Mouse (Mus musculus) liver, embryonic 14.5 days (tissue): ENCODE data around the gene Olfr331. TPM values are rescaled to one million over a fixed set of nuclear protein-coding genes. Genes with fewer than 3 reads are reported as not detected.
"Not testable (repeated sequence)": the region's sequence is repeated elsewhere in the genome, so short reads cannot be mapped to it uniquely, and the experiment has no call there.

Source experiments
- ATAC-seq: fragments of 200-750 bp; cut with Nextera tagmentation; 2 replicates; pipeline ENCODE4 v1.8.0; 2017; ENCODE audit warnings: moderate number of reproducible peaks, mild to moderate bottlenecking, moderate library complexity; ENCODE audit not compliant: insufficient read depth
- DNase-seq, 3 experiments: peaks; one replicate each; pipeline ENCODE4 v3.0.0-alpha.2; 2012 to 2013; ENCODE audit warnings: low read depth in 3 of 3, low spot score in 3 of 3
- H3K27ac ChIP-seq: fragments of 300-500 bp; sonication (generic); 2 replicates; pipeline ENCODE4 v1.5.1; 2014; ENCODE audit warnings: moderate library complexity, mild to moderate bottlenecking, control low read depth, inconsistent platforms
- H3K27me3 ChIP-seq: fragments of 300-500 bp; sonication (generic); 2 replicates; pipeline ENCODE4 v1.6.1; 2014; ENCODE audit warnings: mild to moderate bottlenecking, low read length, moderate library complexity; ENCODE audit not compliant: control insufficient read depth, insufficient read depth
- H3K36me3 ChIP-seq: fragments of 300-500 bp; sonication (generic); replicated peaks from 2 replicates; pipeline ENCODE4 v1.6.1; 2014; ENCODE audit warnings: low read depth; ENCODE audit not compliant: control insufficient read depth, insufficient read depth
- H3K4me1 ChIP-seq, 2 experiments: fragments of 200-500 bp in 1 of 2; fragments of 300-500 bp in 1 of 2; sonication (generic) in 1 of 2; replicated peaks; 2 replicates each; pipeline ENCODE4 v1.6.1; 2012 to 2014; ENCODE audit warnings: antibody characterized with exemption in 1 of 2, inconsistent platforms in 1 of 2, low read length in 1 of 2; ENCODE audit not compliant: control insufficient read depth in 2 of 2, insufficient read depth in 2 of 2
- H3K4me2 ChIP-seq: fragments of 300-500 bp; sonication (generic); 2 replicates; pipeline ENCODE4 v1.6.1; 2014; ENCODE audit warnings: low read depth, mild to moderate bottlenecking, control low read depth, moderate library complexity
- H3K4me3 ChIP-seq, 2 experiments: fragments of 200-500 bp in 1 of 2; fragments of 300-500 bp in 1 of 2; sonication (generic) in 1 of 2; 2 replicates each; pipeline ENCODE4 v1.5.1; 2012 to 2014; ENCODE audit warnings: low read depth in 2 of 2, low read length in 2 of 2, mild to moderate bottlenecking in 2 of 2, control low read depth in 1 of 2, inconsistent platforms in 1 of 2, moderate library complexity in 1 of 2; ENCODE audit not compliant: insufficient read depth in 1 of 2
- H3K9ac ChIP-seq: fragments of 300-500 bp; sonication (generic); replicated peaks from 2 replicates; pipeline ENCODE4 v1.6.1; 2014; ENCODE audit warnings: mild to moderate bottlenecking, control low read depth, moderate library complexity
- H3K9me3 ChIP-seq: fragments of 300-500 bp; sonication (generic); 2 replicates; pipeline ENCODE4 v1.6.1; 2016; ENCODE audit warnings: low read length, mixed read lengths; ENCODE audit not compliant: control insufficient read depth
- CTCF ChIP-seq: IDR thresholded peaks from 2 replicates; pipeline ENCODE4 v1.5.1; 2016; ENCODE audit warnings: antibody characterized with exemption, low read depth, control low read depth
- EP300 ChIP-seq: IDR thresholded peaks from 2 replicates; pipeline ENCODE4 v1.6.1; 2016; ENCODE audit warnings: antibody characterized with exemption, low read depth
- WGBS: fragments of 180-500 bp; shearing (Covaris S2); extraction: QIAGEN DNeasy Blood & Tissue Kit; methylation state at CpG from one replicate; pipeline ENCODE4 v1.1.7; 2014; ENCODE audit not compliant: insufficient replicate concordance; 5-methylcytosine and 5-hydroxymethylcytosine counted together
- polyA plus RNA-seq, 2 experiments: library from polyadenylated mRNA; depleted of rRNA in 1 of 2; stranded (reverse) in 1 of 2; unstranded in 1 of 2; fragments of >200 nt; fragmentation: Nextera tagmentation in 1 of 2; extraction: Ambion mirVana in 1 of 2; gene quantifications; 2 replicates each; pipeline versions ENCODE4 v1.2.1 to v1.2.3; 2012 to 2014

Gene Olfr331
- polyA plus RNA-seq (2012; rRNA removed) (not detected in 2 replicates), polyA plus RNA-seq (2014; fragmentation: Nextera tagmentation; extraction: Ambion mirVana) (not detected in 2 replicates)

DNA sequence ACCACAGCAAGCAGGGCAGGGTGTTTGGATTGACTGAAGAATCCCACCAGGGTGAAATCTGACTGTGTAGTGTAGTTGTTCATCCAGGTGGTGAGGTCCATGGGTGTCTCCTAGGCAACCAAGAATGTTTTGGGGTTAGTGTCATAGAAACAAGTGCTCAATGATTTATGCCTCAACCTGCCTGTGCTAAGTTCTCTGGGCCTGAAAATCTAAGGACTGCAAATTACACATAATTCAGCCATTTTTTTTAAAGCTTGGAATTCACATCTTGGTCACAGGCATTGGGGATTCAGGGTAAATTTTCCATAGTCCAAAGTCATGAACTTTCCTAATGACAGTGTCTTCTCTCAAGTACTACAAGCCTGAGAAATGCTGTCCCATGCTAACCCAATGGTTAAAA, at the start of gene Olfr331:
Gene Olfr331 (minus strand): TSS at position 101 of the 400 bp plus-strand sequence.
- not testable (repeated sequence) for H3K4me2 ChIP-seq, H3K4me3 ChIP-seq, H3K9me3 ChIP-seq, H3K27me3 ChIP-seq, H3K27ac ChIP-seq, H3K36me3 ChIP-seq, H3K4me1 ChIP-seq, H3K9ac ChIP-seq, DNase-seq, ATAC-seq

DNA sequence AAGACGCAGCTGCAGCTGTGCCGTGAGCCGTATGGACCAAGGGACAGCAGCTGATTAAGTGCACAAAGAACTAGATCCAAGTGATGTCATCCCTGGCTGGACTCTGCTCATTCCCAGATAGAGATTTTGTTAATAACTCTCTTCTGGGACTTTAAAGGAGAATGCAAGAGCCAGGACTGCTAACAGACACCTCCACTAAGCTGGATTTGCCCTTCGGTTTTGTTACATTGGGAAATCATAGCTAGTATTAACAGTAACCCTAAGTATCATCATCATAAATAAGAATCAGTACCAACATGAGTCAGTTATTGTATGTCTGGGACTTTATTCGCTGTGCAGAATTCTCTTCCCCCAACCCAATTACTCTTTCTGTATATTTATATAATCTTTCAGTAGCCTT, 44.0 kb upstream of the Olfr331 start, which contains the start of gene Olfr329-ps:
Gene Olfr329-ps (minus strand): TSS at position 101 of the 400 bp plus-strand sequence.
- no peak within 1 kb of the TSS for H3K4me2 ChIP-seq
- no peak for TF ChIP-seq CTCF
- no peak for TF ChIP-seq EP300
- no peak for ATAC-seq
- no peaks in the 10 kb centered on the region for H3K27me3 ChIP-seq
- 63% methylated on average over 5 of the region's 5 CpGs for WGBS
- no peaks in the 10 kb centered on the region for H3K9me3 ChIP-seq
- H3K27ac ChIP-seq, result no peak within 1 kb of the TSS
- H3K9ac ChIP-seq, result no peak within 1 kb of the TSS
- no peak for DNase-seq
- H3K4me1 ChIP-seq, result no peaks in the 10 kb centered on the region
- no peaks in the 10 kb centered on the region for H3K36me3 ChIP-seq
- no peak within 1 kb of the TSS for H3K4me3 ChIP-seq

DNA sequence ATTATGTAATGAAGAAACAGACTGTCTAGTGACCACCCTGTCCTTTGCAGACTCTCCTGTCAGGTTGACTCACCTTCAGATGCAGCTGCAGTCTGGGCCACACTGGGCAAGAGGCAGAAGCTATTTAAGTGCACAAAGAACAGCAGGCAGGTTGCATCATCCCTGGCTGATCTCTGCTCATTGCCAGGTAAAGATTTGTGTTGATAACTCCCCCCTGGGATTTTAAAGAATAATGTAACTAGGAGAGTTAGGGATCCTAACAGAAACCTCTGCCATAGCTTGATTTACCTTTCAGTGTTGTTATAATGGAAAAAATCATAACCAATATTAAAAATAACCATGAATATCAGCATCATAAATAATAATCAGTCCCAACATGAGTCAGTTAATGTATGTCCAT, 32.4 kb upstream of the Olfr331 start, which contains the start of gene Olfr330:
Gene Olfr330 (minus strand): TSS at position 101 of the 400 bp plus-strand sequence.
- H3K9me3 ChIP-seq, H3K9ac ChIP-seq, H3K27ac ChIP-seq, H3K4me2 ChIP-seq, H3K27me3 ChIP-seq, H3K4me1 ChIP-seq, ATAC-seq, H3K4me3 ChIP-seq, DNase-seq, H3K36me3 ChIP-seq: not testable (repeated sequence)

DNA sequence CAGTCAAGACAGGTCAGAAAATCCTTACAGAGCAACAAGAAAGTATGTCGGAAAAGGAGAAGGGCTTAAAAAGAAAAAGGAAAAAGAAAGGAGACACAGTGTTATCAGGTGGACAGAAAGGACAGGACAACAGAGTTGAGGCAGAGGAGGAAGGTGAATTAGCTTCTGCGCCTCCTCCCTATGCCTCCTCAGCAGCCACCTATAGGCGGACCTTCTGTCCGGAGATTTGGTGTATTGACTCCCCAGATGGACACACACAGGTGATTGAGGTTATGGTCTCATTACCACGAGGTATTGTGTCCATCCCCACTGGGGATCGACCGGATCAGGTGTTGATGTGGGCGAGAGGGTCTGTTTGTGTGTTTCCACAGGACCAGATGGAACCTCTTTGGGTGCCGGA, 17.4 kb upstream of the Olfr331 start:
- not testable (repeated sequence) for H3K4me2 ChIP-seq, H3K27me3 ChIP-seq, H3K9me3 ChIP-seq, DNase-seq, ATAC-seq, H3K9ac ChIP-seq, H3K4me3 ChIP-seq, H3K4me1 ChIP-seq, H3K36me3 ChIP-seq, H3K27ac ChIP-seq
- WGBS, result 78% methylated on average over 7 of the region's 9 CpGs

DNA sequence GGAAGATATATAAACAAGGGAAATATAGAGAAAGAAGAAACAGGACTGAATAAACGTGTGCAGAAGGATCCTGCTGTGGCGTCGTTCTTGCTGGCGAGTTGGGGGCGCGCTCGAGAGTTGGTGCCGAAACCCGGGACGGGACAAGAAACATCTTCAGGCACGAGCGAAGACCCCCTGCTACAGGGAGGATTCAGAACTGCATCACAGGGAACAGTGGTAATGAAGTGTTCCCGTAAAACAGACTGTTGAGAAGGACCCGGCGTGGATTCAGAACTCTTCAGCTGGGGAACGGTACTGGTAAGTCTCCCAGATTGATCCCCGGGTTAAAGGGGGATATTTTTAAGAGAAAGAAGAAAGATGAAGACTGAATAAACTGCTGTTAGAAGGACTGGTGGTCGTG, 16.5 kb upstream of the Olfr331 start:
- H3K27me3 ChIP-seq, H3K36me3 ChIP-seq, ATAC-seq, H3K27ac ChIP-seq, H3K9ac ChIP-seq, H3K4me3 ChIP-seq, DNase-seq, H3K4me1 ChIP-seq, H3K4me2 ChIP-seq, H3K9me3 ChIP-seq: not testable (repeated sequence)
- WGBS, result 80% methylated on average over 17 of the region's 18 CpGs

DNA sequence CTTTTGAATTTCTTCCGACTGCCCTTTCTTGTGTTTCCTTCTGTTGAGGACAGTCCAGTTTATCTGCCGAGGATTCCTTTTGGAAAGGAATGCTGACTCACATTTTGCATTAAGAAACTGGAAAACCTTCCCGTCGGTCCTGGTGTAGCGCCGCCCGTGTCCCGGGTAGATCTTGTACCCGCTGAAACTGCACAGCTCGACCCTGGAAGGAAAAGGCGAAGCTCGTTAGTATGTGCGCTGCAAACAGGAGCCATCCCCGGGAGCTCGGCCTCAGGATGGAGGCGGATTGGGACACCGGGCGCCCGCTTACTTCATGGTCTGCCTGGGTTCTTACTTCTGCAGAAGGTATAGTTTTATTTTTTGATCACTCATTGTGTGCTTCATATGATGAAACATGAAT, 6.7 kb upstream of the Olfr331 start:
- not testable (repeated sequence) for H3K9ac ChIP-seq, H3K27ac ChIP-seq, H3K36me3 ChIP-seq, H3K27me3 ChIP-seq, DNase-seq, H3K9me3 ChIP-seq, ATAC-seq, H3K4me2 ChIP-seq, H3K4me1 ChIP-seq, H3K4me3 ChIP-seq
- WGBS, result 72% methylated on average over 19 of the region's 19 CpGs
